Mouse (Mus musculus) hindbrain, embryonic 15.5 days (tissue): ENCODE data around the gene Zfp980. TPM values are rescaled to one million over a fixed set of nuclear protein-coding genes. Genes with fewer than 3 reads are reported as not detected.
"Not testable (repeated sequence)": the region's sequence is repeated elsewhere in the genome, so short reads cannot be mapped to it uniquely, and the experiment has no call there.

ENCODE experiments used
- ATAC-seq: fragments of 200-750 bp; cut with Nextera tagmentation; 2 replicates; pipeline ENCODE4 v1.8.0; 2017; ENCODE audit warnings: low read depth, moderate number of reproducible peaks, moderate TSS enrichment; ENCODE audit not compliant: low FRiP score
- H3K27ac ChIP-seq: fragments of 300-500 bp; sonication (generic); replicated peaks from 2 replicates; pipeline ENCODE4 v1.5.1; 2015; ENCODE audit warnings: mild to moderate bottlenecking, inconsistent platforms
- H3K27me3 ChIP-seq: fragments of 300-500 bp; sonication (generic); 2 replicates; pipeline ENCODE4 v1.6.1; 2015; ENCODE audit warnings: control low read depth, inconsistent platforms
- H3K36me3 ChIP-seq: fragments of 300-500 bp; sonication (generic); 2 replicates; pipeline ENCODE4 v1.6.1; 2015; ENCODE audit warnings: control low read depth, inconsistent platforms
- H3K4me1 ChIP-seq: fragments of 300-500 bp; sonication (generic); replicated peaks from 2 replicates; pipeline ENCODE4 v1.6.1; 2015; ENCODE audit warnings: control low read depth, inconsistent platforms
- H3K4me2 ChIP-seq: fragments of 300-500 bp; sonication (generic); 2 replicates; pipeline ENCODE4 v1.6.1; 2015; ENCODE audit warnings: moderate library complexity, mild to moderate bottlenecking, inconsistent platforms
- H3K4me3 ChIP-seq: fragments of 300-500 bp; sonication (generic); 2 replicates; pipeline ENCODE4 v1.5.1; 2015; ENCODE audit warnings: mild to moderate bottlenecking, inconsistent platforms
- H3K9ac ChIP-seq: fragments of 300-500 bp; sonication (generic); 2 replicates; pipeline ENCODE4 v1.6.1; 2015; ENCODE audit warnings: inconsistent platforms
- H3K9me3 ChIP-seq: fragments of 300-500 bp; sonication (generic); 2 replicates; pipeline ENCODE4 v1.6.1; 2016; ENCODE audit warnings: control low read depth, inconsistent platforms
- WGBS: fragments of 180-500 bp; shearing (Covaris S2); methylation state at CpG from one replicate; pipeline ENCODE4 v1.1.7; 2015; 5-methylcytosine and 5-hydroxymethylcytosine counted together
- polyA plus RNA-seq: library from polyadenylated mRNA; unstranded; fragments of >200 nt; fragmentation: Nextera tagmentation; extraction: Ambion mirVana; gene quantifications from 2 replicates; pipeline ENCODE4 v1.2.1, GENCODE M21; 2015

The Zfp980 gene
- not detected in 2 replicates for polyA plus RNA-seq

- H3K4me2 ChIP-seq, H3K27me3 ChIP-seq, H3K27ac ChIP-seq, H3K4me3 ChIP-seq, H3K9ac ChIP-seq, H3K9me3 ChIP-seq, ATAC-seq, H3K4me1 ChIP-seq, H3K36me3 ChIP-seq: not testable (repeated sequence)
- WGBS: 91% methylated on average over 3 of the region's 3 CpGs
These were observed at the start of gene Zfp980 for GRCm38 (mm10) chr4:145670385-145670784. TSS of gene Zfp980 (plus strand) at chr4:145670685.

GRCm38 (mm10) chr4:145640416-145641185 lies 29.9 kb upstream of the Zfp980 start:
- H3K36me3 ChIP-seq, H3K27ac ChIP-seq, H3K4me3 ChIP-seq, H3K9ac ChIP-seq, H3K4me2 ChIP-seq, H3K9me3 ChIP-seq, H3K27me3 ChIP-seq, ATAC-seq, H3K4me1 ChIP-seq: not testable (repeated sequence)
- 23% methylated on average over 69 of the region's 83 CpGs for WGBS

GRCm38 (mm10) chr4:145674286-145674780 lies 3.8 kb downstream of the Zfp980 start:
- not testable (repeated sequence) for H3K4me2 ChIP-seq, H3K4me1 ChIP-seq, H3K9ac ChIP-seq, H3K9me3 ChIP-seq, H3K27ac ChIP-seq, H3K36me3 ChIP-seq, ATAC-seq, H3K4me3 ChIP-seq, H3K27me3 ChIP-seq
- WGBS: 66% methylated on average over 2 of the region's 2 CpGs

- peaks cover 19% of the 10 kb centered on the region for H3K9me3 ChIP-seq
- H3K27me3 ChIP-seq, H3K4me2 ChIP-seq, H3K4me3 ChIP-seq, H3K27ac ChIP-seq, ATAC-seq, H3K9ac ChIP-seq, H3K4me1 ChIP-seq, H3K36me3 ChIP-seq: not testable (repeated sequence)
- 85% methylated on average over 3 of the region's 3 CpGs for WGBS
These were observed 9.7 kb downstream of the Zfp980 start for GRCm38 (mm10) chr4:145680217-145680616.

DNA sequence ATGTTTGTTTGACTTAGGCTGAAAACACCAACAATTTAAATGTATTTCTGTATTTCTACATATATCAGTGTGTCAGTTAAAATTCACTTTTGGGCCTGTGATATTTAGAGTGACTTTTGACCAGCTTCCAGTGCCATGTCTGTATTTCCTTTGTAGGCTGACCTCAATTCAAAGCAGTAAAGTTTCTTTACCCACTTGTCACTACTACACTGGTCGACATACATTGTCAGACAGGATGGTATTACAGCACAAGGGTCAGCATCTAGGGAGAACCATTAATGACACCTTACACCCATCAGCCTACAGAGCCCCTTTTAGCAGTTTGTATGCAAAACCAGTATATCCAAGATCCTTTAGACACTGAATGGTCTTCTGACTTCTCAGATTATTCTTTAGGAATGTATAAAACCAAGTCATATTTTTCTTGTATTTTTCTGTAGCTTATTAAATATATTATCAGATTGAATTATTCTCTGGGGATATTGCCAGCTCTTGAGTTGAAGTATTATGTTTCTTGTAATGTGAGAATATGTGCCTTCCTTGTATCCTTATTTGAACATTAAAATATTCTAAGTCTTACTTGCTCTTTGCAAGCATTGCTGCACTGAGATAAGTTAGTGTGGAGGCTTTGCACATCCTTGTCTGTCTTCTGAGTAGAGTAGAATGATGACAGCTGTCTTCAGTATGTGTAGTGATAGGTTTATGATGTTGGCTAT lies 10.3 kb downstream of the Zfp980 start:
- not testable (repeated sequence) for H3K4me2 ChIP-seq, H3K36me3 ChIP-seq, H3K27ac ChIP-seq, ATAC-seq, H3K4me1 ChIP-seq, H3K27me3 ChIP-seq, H3K4me3 ChIP-seq, H3K9ac ChIP-seq
- WGBS: 31% methylated on average over 1 of the region's 1 CpGs
- H3K9me3 ChIP-seq: peaks cover 19% of the 10 kb centered on the region

DNA sequence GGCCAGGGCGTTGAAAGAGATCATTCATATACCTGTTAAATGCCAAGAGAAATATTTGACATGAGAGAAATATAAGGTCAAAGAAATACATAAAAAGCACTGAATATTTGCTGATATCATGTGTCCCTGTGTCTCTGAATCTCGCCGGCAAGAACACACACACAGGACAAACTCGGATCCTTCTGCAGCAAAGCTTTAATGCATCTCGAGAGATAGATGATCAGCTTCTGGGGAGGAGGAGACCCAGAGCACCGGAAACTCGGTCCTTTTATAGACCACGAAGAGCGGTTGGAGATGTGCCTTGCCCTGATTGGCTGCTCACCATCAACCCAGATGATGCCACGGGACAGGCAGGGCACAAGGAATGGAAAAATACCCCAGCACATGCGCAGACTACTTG lies 11.5 kb downstream of the Zfp980 start:
- not testable (repeated sequence) for H3K4me1 ChIP-seq, H3K4me2 ChIP-seq, H3K27ac ChIP-seq, H3K9ac ChIP-seq, H3K4me3 ChIP-seq, H3K36me3 ChIP-seq, H3K27me3 ChIP-seq, ATAC-seq
- H3K9me3 ChIP-seq: peaks cover 23% of the 10 kb centered on the region
- 87% methylated on average over 10 of the region's 11 CpGs for WGBS

- H3K4me1 ChIP-seq, ATAC-seq, H3K27me3 ChIP-seq, H3K9ac ChIP-seq, H3K36me3 ChIP-seq, H3K4me2 ChIP-seq, H3K27ac ChIP-seq, H3K4me3 ChIP-seq: not testable (repeated sequence)
- H3K9me3 ChIP-seq: peaks cover 25% of the 10 kb centered on the region
- WGBS: 89% methylated on average over 3 of the region's 3 CpGs
These were observed 12.7 kb downstream of the Zfp980 start for GRCm38 (mm10) chr4:145683024-145683766.

DNA sequence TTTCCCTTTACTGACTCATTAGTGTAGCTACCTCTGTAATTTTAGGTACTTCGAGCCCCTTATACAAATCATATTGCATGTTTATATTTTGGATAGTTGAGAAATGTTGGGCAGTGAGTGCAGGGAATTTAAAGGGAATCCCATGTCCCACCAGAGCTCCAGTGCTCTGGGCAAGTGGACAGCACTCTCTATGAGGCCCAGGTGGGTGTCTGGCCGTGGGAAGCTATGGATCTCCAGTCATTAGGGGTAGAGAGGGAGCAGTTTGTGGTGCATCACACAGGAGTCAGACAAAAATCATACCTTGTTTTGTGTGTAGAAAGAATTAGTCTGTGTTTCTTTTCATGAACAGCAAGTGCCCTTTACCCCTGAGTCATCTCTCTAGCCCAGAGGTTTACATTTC lies 15.6 kb downstream of the Zfp980 start:
- 66% methylated on average over 2 of the region's 2 CpGs for WGBS
- ATAC-seq, H3K4me2 ChIP-seq: not testable (repeated sequence)

GRCm38 (mm10) chr4:145744935-145745644 lies 74.6 kb downstream of the Zfp980 start:
- ATAC-seq: peak; percentile 95
- peak overlapping the region; percentile 38 for H3K4me3 ChIP-seq
- WGBS: 3% methylated on average over 26 of the region's 83 CpGs

More for the DNA sequence above, 15.6 kb downstream of the Zfp980 start:
- H3K4me3 ChIP-seq, H3K27me3 ChIP-seq, H3K4me1 ChIP-seq, H3K9ac ChIP-seq, H3K27ac ChIP-seq, H3K36me3 ChIP-seq: not testable (repeated sequence)
- H3K9me3 ChIP-seq: peaks cover 21% of the 10 kb centered on the region

GRCm38 (mm10) chr4:145745645-145745991 lies 75.1 kb downstream of the Zfp980 start:
- not testable (repeated sequence) for H3K4me1 ChIP-seq, H3K36me3 ChIP-seq, H3K9me3 ChIP-seq, H3K27ac ChIP-seq, H3K9ac ChIP-seq, H3K27me3 ChIP-seq, ATAC-seq, H3K4me3 ChIP-seq
- H3K4me2 ChIP-seq: peak overlapping the region; percentile 53; the same call in 1 of the 2 replicates
- no CpG with 5 or more reads among the region's 30 CpGs for WGBS

More at GRCm38 (mm10) chr4:145744935-145745644, 74.6 kb downstream of the Zfp980 start:
- peak overlapping the region; percentile 53 for H3K4me2 ChIP-seq
- not testable (repeated sequence) for H3K4me1 ChIP-seq, H3K9me3 ChIP-seq, H3K27me3 ChIP-seq, H3K27ac ChIP-seq, H3K9ac ChIP-seq, H3K36me3 ChIP-seq
